Mouse (Mus musculus) forebrain, embryonic 12.5 days (tissue): Measurements from ENCODE around the gene Trnt1. TPM values are rescaled to one million over a fixed set of nuclear protein-coding genes. Genes with fewer than 3 reads are reported as not detected.

Experiments used
- polyA plus RNA-seq: library from polyadenylated mRNA; unstranded; fragments of >200 nt; fragmentation: Nextera tagmentation; extraction: Ambion mirVana; gene quantifications from 2 replicates; pipeline ENCODE4 v1.2.1, GENCODE M21; 2016

Trnt1 gene
- polyA plus RNA-seq, 1 experiment from 2014 or later, result 77.2 TPM

Other genes starting within 250 kb of the Trnt1 start
- gene Il5ra, start 20.1 kb upstream of the Trnt1 start, polyA plus RNA-seq, result not detected in 2 replicates
- 48.3 and 48.7 TPM in 2 replicates for gene Crbn, start 31.0 kb downstream of the Trnt1 start, polyA plus RNA-seq